Mouse (Mus musculus) splenic B cell, adult 2 months (primary cell): ENCODE data around the gene Kcnip1.

Source experiments
- DNase-seq: peaks from one replicate; pipeline ENCODE4 v3.0.0-alpha.2; 2011; ENCODE audit warnings: low read depth, low spot score
- H3K27me3 ChIP-seq: 2 replicates; pipeline ENCODE4 v1.6.1; 2012; ENCODE audit warnings: mild to moderate bottlenecking, low read length, moderate library complexity, mixed read lengths; ENCODE audit not compliant: control insufficient read depth, poor library complexity, insufficient read depth, severe bottlenecking
- H3K36me3 ChIP-seq: 2 replicates; pipeline ENCODE4 v1.6.1; 2012; ENCODE audit warnings: mild to moderate bottlenecking, low read length, moderate library complexity, mixed read lengths; ENCODE audit not compliant: control insufficient read depth, poor library complexity, insufficient read depth, severe bottlenecking

Gene Kcnip1

GRCm38 (mm10) chr11:33780263-33780662 lies 212.7 kb downstream of the Kcnip1 start:
- H3K27me3 ChIP-seq, result no peaks in the 10 kb centered on the region
- no peaks in the 10 kb centered on the region for H3K36me3 ChIP-seq
- no peak for DNase-seq

GRCm38 (mm10) chr11:33772615-33773141 lies 220.3 kb downstream of the Kcnip1 start:
- Histone ChIP-seq H3K27me3 (no peaks in the 10 kb centered on the region), H3K36me3 (no peaks in the 10 kb centered on the region)
- DNase-seq, result no peak

- H3K27me3 ChIP-seq, result no peaks in the 10 kb centered on the region
- DNase-seq, result no peak
- no peaks in the 10 kb centered on the region for H3K36me3 ChIP-seq
These were observed 220.9 kb downstream of the Kcnip1 start for GRCm38 (mm10) chr11:33772043-33772442.

- Histone ChIP-seq H3K27me3 (no peaks in the 10 kb centered on the region), H3K36me3 (no peaks in the 10 kb centered on the region)
- DNase-seq, result peak; percentile 22
These were observed 225.7 kb downstream of the Kcnip1 start for GRCm38 (mm10) chr11:33766976-33767938.

GRCm38 (mm10) chr11:33761201-33761755 lies 231.7 kb downstream of the Kcnip1 start:
- Histone ChIP-seq H3K27me3 (no peaks in the 10 kb centered on the region), H3K36me3 (no peaks in the 10 kb centered on the region)
- DNase-seq, result no peak

- no peaks in the 10 kb centered on the region for H3K36me3 ChIP-seq
- no peak for DNase-seq
- H3K27me3 ChIP-seq, result no peaks in the 10 kb centered on the region
These were observed 236.3 kb downstream of the Kcnip1 start for GRCm38 (mm10) chr11:33756624-33757023.

- no peak for DNase-seq
- Histone ChIP-seq H3K36me3 (no peaks in the 10 kb centered on the region), H3K27me3 (no peaks in the 10 kb centered on the region)
These were observed 240.5 kb downstream of the Kcnip1 start for GRCm38 (mm10) chr11:33752431-33752873.

GRCm38 (mm10) chr11:33751503-33751902 lies 241.4 kb downstream of the Kcnip1 start:
- no peaks in the 10 kb centered on the region for H3K27me3 ChIP-seq
- DNase-seq, result no peak
- no peaks in the 10 kb centered on the region for H3K36me3 ChIP-seq

- H3K36me3 ChIP-seq, result no peaks in the 10 kb centered on the region
- DNase-seq, result no peak
- no peaks in the 10 kb centered on the region for H3K27me3 ChIP-seq
These were observed 243.0 kb downstream of the Kcnip1 start for GRCm38 (mm10) chr11:33749979-33750378.

GRCm38 (mm10) chr11:33749408-33749807 lies 243.5 kb downstream of the Kcnip1 start:
- Histone ChIP-seq H3K27me3 (no peaks in the 10 kb centered on the region), H3K36me3 (no peaks in the 10 kb centered on the region)
- DNase-seq, result no peak

GRCm38 (mm10) chr11:33748754-33749153 lies 244.2 kb downstream of the Kcnip1 start:
- no peaks in the 10 kb centered on the region for H3K27me3 ChIP-seq
- H3K36me3 ChIP-seq, result no peaks in the 10 kb centered on the region
- DNase-seq, result no peak

GRCm38 (mm10) chr11:33747402-33747955 lies 245.5 kb downstream of the Kcnip1 start:
- DNase-seq, result no peak
- no peaks in the 10 kb centered on the region for H3K36me3 ChIP-seq

GRCm38 (mm10) chr11:33746402-33746801 lies 246.6 kb downstream of the Kcnip1 start:
- Histone ChIP-seq H3K36me3 (no peaks in the 10 kb centered on the region), H3K27me3 (no peaks in the 10 kb centered on the region)
- no peak for DNase-seq

More at GRCm38 (mm10) chr11:33747402-33747955, 245.5 kb downstream of the Kcnip1 start:
- no peaks in the 10 kb centered on the region for H3K27me3 ChIP-seq

GRCm38 (mm10) chr11:33745821-33746329 lies 247.1 kb downstream of the Kcnip1 start:
- Histone ChIP-seq H3K36me3 (no peaks in the 10 kb centered on the region), H3K27me3 (no peaks in the 10 kb centered on the region)
- no peak for DNase-seq

- Histone ChIP-seq H3K36me3 (no peaks in the 10 kb centered on the region), H3K27me3 (no peaks in the 10 kb centered on the region)
- no peak for DNase-seq
These were observed 248.5 kb downstream of the Kcnip1 start for GRCm38 (mm10) chr11:33744429-33744828.
